Mouse (Mus musculus) hindbrain, postnatal 0 days (tissue): ENCODE measurements around the gene Rrad. TPM values are rescaled to one million over a fixed set of nuclear protein-coding genes. Genes with fewer than 3 reads are reported as not detected.

Experiments used
- ATAC-seq: fragments of 200-750 bp; cut with Nextera tagmentation; 2 replicates; pipeline ENCODE4 v1.8.0; 2017; ENCODE audit warnings: mild to moderate bottlenecking, moderate TSS enrichment, moderate library complexity
- DNase-seq: peaks from one replicate; pipeline ENCODE4 v3.0.0-alpha.2; 2015; ENCODE audit warnings: low spot score
- H3K27ac ChIP-seq: fragments of 300-500 bp; sonication (generic); 2 replicates; pipeline ENCODE4 v1.5.1; 2014; ENCODE audit warnings: mild to moderate bottlenecking
- H3K27me3 ChIP-seq: fragments of 300-500 bp; sonication (generic); 2 replicates; pipeline ENCODE4 v1.6.1; 2014; ENCODE audit warnings: low read length, mixed read lengths; ENCODE audit not compliant: insufficient read depth
- H3K36me3 ChIP-seq: fragments of 300-500 bp; sonication (generic); 2 replicates; pipeline ENCODE4 v1.6.1; 2014; ENCODE audit warnings: low read length, mixed read lengths; ENCODE audit not compliant: insufficient read depth
- H3K4me1 ChIP-seq: fragments of 300-500 bp; sonication (generic); 2 replicates; pipeline ENCODE4 v1.6.1; 2014; ENCODE audit warnings: antibody characterized with exemption, low read length, mixed read lengths; ENCODE audit not compliant: insufficient read depth
- H3K4me2 ChIP-seq: fragments of 300-500 bp; sonication (generic); 2 replicates; pipeline ENCODE4 v1.6.1; 2014; ENCODE audit warnings: low read depth, mild to moderate bottlenecking, low read length, moderate library complexity, mixed read lengths
- H3K4me3 ChIP-seq: fragments of 300-500 bp; sonication (generic); 2 replicates; pipeline ENCODE4 v1.5.1; 2014; ENCODE audit warnings: low read length
- H3K9ac ChIP-seq: fragments of 300-500 bp; sonication (generic); replicated peaks from 2 replicates; pipeline ENCODE4 v1.6.1; 2014; ENCODE audit warnings: mild to moderate bottlenecking, low read length, moderate library complexity, mixed read lengths
- H3K9me3 ChIP-seq: fragments of 300-500 bp; sonication (generic); 2 replicates; pipeline ENCODE4 v1.6.1; 2016; ENCODE audit warnings: low read length, mixed read lengths
- CTCF ChIP-seq: IDR thresholded peaks from 2 replicates; pipeline ENCODE4 v1.5.1; 2016; ENCODE audit warnings: antibody characterized with exemption, control low read depth, low read depth
- WGBS: fragments of 180-500 bp; shearing (Covaris S2); extraction: QIAGEN DNeasy Blood & Tissue Kit; methylation state at CpG from one replicate; pipeline ENCODE4 v1.1.7; 2014; 5-methylcytosine and 5-hydroxymethylcytosine counted together
- polyA plus RNA-seq: library from polyadenylated mRNA; unstranded; fragments of >200 nt; fragmentation: Nextera tagmentation; extraction: Ambion mirVana; gene quantifications from 2 replicates; pipeline ENCODE4 v1.2.1, GENCODE M21; 2015
- total RNA-seq: library from RNA; depleted of rRNA; stranded (reverse); fragments of >200 nt; gene quantifications from 2 replicates; pipeline ENCODE4 v1.2.3, GENCODE M21; 2014; rRNA removed

The Rrad gene
- total and polyA plus RNA-seq, 2 experiments from 2014 or later, result 2.7 to 5.1 TPM

DNA sequence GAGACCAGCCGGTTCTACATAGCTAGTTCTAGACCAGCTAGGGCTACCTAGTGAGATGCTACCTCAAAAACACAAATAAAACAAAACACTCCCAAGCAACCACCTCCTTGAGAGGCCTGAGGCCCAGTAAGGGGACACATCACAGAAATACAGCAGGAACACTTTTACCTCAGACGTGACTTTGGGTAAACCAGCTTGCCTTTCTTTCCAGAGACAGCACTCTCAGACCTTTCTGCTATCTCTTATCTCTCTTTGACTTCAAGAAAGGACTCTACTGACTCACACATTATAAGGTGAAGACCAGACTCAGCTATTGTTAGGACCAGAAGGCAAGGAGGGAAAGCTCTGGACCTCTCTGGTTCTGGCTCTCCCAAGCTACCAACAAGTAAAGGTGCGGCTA lies 40.8 kb downstream of the Rrad start:
- Histone ChIP-seq H3K4me3 (no peak overlapping the region), H3K36me3 (peaks cover 12% of the 10 kb centered on the region; the same call in 1 of the 2 replicates), H3K27ac (no peak overlapping the region), H3K9me3 (no peaks in the 10 kb centered on the region), H3K27me3 (no peaks in the 10 kb centered on the region), H3K4me2 (no peak overlapping the region), H3K4me1 (peaks cover 4% of the 10 kb centered on the region; the same call in 1 of the 2 replicates), H3K9ac (no peak overlapping the region)
- ATAC-seq (no peak), DNase-seq (no peak)
- no peak for TF ChIP-seq CTCF
- WGBS, result 95% methylated on average over 3 of the region's 3 CpGs

DNA sequence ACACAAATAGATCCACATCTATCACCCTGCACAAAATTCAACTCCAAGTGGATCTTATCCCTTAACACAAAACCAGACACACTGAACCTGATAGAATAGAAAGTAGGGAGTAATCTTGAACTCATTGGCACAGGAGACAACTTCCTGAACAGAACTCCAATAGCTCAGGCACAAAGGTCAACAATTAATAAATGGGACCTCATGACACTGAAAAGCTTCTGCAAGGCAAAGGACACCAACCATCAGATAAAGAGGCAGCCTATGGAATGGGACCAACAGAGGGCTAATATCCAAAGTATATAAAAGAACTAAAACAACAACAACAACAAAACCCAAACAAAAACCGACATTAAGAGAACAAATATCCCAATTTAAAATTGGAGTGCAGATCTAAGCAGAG lies 46.6 kb downstream of the Rrad start:
- no peak for ATAC-seq

More for the DNA sequence above, 46.6 kb downstream of the Rrad start:
- H3K27me3 ChIP-seq, result no peaks in the 10 kb centered on the region
- no peak overlapping the region for H3K4me2 ChIP-seq
- no peak overlapping the region for H3K9ac ChIP-seq
- no peaks in the 10 kb centered on the region for H3K9me3 ChIP-seq
- H3K4me1 ChIP-seq, result no peaks in the 10 kb centered on the region
- 57% methylated on average over 1 of the region's 1 CpGs for WGBS
- no peak for DNase-seq
- no peak overlapping the region for H3K27ac ChIP-seq
- no peak for TF ChIP-seq CTCF
- no peaks in the 10 kb centered on the region for H3K36me3 ChIP-seq
- no peak overlapping the region for H3K4me3 ChIP-seq

Other genes starting within 250 kb of the Rrad start
- gene Cmtm4, start 235.5 kb downstream of the Rrad start, total RNA-seq, result 38.4 and 40.5 TPM in 2 replicates
- gene Cmtm4, start 235.5 kb downstream of the Rrad start, polyA plus RNA-seq, result 2.7 and 2.9 TPM in 2 replicates
- gene Dync1li2, start 188.3 kb downstream of the Rrad start, total RNA-seq, result 59.0 and 59.1 TPM in 2 replicates
- 71.1 and 73.9 TPM in 2 replicates for gene Dync1li2, start 188.3 kb downstream of the Rrad start, polyA plus RNA-seq
- gene Terb1, start 121.4 kb downstream of the Rrad start, total RNA-seq, result 0.32 and 0.84 TPM in 2 replicates
- gene Terb1, start 121.4 kb downstream of the Rrad start, polyA plus RNA-seq, result 0.60 and 0.83 TPM in 2 replicates
- gene Nae1, start 96.7 kb downstream of the Rrad start, total RNA-seq, result 32.9 and 44.4 TPM in 2 replicates
- 105 and 109 TPM in 2 replicates for gene Nae1, start 96.7 kb downstream of the Rrad start, polyA plus RNA-seq
- 2.0 and 2.3 TPM in 2 replicates for gene Car7, start 96.6 kb downstream of the Rrad start, total RNA-seq
- gene Car7, start 96.6 kb downstream of the Rrad start, polyA plus RNA-seq, result 3.1 and 3.5 TPM in 2 replicates
- 12.1 and 12.3 TPM in 2 replicates for gene Pdp2, start 39.9 kb downstream of the Rrad start, total RNA-seq
- gene Pdp2, start 39.9 kb downstream of the Rrad start, polyA plus RNA-seq, result 14.2 and 15.3 TPM in 2 replicates
- not detected in 2 replicates for gene Cdh16, start 6.9 kb downstream of the Rrad start, total RNA-seq
- not detected in 2 replicates for gene Cdh16, start 6.9 kb downstream of the Rrad start, polyA plus RNA-seq
- 55.2 and 73.6 TPM in 2 replicates for gene Ciao2b, start 10.6 kb upstream of the Rrad start, total RNA-seq
- 103 and 104 TPM in 2 replicates for gene Ciao2b, start 10.6 kb upstream of the Rrad start, polyA plus RNA-seq
- gene Ces2a, start 102.7 kb upstream of the Rrad start, total RNA-seq, result not detected in 2 replicates
- gene Ces2a, start 102.7 kb upstream of the Rrad start, polyA plus RNA-seq, result not detected in 2 replicates
- gene Ces2b, start 200.2 kb upstream of the Rrad start, total RNA-seq, result 0.10 TPM in 1 of 2 replicates, not detected in the other
- 0.08 TPM in 2 replicates for gene Ces2b, start 200.2 kb upstream of the Rrad start, polyA plus RNA-seq
- not detected in 2 replicates for gene Ces2c, start 215.7 kb upstream of the Rrad start, total RNA-seq
- not detected in 2 replicates for gene Ces2c, start 215.7 kb upstream of the Rrad start, polyA plus RNA-seq